Mouse (Mus musculus): ENCODE measurements around the gene Ears2.

GRCm38 (mm10) chr7:122048191-122048590 lies 18.9 kb downstream of the Ears2 start:
- no peak for TF ChIP-seq CTCF (IDR thresholded peaks at IDR 0.05; ENCODE audit: low read depth)
- TF ChIP-seq EP300 (IDR thresholded peaks at IDR 0.05; ENCODE audit: low read depth): no peak
